Mouse (Mus musculus): ENCODE measurements around the gene Nos2. TPM values are rescaled to one million over a fixed set of nuclear protein-coding genes. Genes with fewer than 3 reads are reported as not detected.

The Nos2 gene
- total RNA-seq, 2 experiments from 2014 or later = not detected

DNA sequence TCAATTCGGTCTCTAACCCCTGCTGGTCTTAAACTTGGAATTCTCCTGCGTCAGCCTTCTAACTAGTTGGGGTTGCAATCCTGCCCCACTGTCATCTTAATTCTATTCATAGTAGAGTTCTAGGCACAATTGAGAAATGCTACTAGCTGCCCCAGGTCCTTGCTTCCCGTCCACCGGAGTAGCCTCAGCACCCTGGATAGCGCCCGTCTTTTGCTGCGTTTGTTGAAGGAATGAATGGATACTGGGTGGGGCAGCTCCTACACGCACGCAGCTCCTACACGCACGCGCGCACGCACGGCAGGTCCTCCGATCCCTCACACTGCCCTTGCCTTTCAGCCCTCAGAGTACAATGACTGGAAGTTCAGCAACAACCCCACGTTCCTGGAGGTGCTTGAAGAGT, 31.9 kb downstream of the Nos2 start:
- ATAC-seq (replicated peaks; ENCODE audit: low FRiP score, poor library complexity, severe bottlenecking) = no peak

DNA sequence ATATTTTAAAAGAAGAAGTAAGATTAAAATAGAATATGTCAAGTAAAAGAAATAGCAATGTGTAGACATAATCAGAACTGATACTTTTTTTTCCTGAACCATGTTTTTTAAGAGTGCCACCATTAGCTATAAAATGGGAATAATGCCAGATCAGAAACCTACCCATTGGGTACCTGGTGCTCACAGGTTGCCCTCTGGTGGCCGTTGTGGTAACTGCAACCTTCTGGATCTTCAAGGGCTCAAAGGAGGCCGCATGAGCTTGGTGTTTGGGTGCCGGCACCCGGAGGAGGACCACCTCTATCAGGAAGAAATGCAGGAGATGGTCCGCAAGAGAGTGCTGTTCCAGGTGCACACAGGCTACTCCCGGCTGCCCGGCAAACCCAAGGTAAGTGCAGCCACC, 35.7 kb downstream of the Nos2 start:
- ATAC-seq (replicated peaks; ENCODE audit: low FRiP score, poor library complexity, severe bottlenecking) = 0 out of 2 replicates have a peak, but pooled peaks have one; percentile 51

DNA sequence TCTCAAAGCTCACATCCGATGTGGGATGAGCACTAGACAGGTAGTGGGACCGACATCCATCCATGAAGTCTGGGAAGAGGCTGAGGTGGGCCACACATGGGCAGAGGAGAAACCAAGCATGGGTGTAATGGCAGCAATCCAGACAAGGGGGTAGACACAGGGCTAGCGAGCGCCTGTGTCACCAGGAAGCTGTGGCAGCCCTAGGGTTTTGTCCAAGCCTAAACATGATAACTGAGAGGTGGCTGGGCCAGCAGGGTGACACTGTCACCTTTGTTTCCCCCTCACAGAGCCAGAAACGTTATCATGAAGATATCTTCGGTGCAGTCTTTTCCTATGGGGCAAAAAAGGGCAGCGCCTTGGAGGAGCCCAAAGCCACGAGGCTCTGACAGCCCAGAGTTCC, 38.8 kb downstream of the Nos2 start:
- ATAC-seq (replicated peaks; ENCODE audit: low FRiP score, poor library complexity, severe bottlenecking) = no peak

DNA sequence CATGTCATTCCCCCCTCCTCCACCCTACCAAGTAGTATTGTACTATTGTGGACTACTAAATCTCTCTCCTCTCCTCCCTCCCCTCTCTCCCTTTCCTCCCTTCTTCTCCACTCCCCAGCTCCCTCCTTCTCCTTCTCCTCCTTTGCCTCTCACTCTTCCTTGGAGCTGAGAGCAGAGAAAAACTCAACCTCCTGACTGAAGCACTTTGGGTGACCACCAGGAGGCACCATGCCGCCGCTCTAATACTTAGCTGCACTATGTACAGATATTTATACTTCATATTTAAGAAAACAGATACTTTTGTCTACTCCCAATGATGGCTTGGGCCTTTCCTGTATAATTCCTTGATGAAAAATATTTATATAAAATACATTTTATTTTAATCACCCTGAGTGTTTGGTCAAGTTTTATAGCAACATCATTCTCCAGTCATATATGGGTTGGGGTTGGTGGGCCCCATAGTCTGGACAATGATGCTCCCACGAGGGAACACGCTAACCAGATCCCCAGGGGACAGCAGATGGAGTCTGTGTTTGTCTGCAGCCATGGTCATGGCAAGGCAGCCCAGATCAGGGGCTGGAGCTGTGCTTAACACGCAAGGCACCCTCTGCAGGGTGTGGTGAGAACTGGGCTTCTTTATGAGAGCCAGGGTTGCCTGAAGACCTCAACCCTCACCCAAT, 39.4 kb downstream of the Nos2 start:
- ATAC-seq (replicated peaks; ENCODE audit: low FRiP score, poor library complexity, severe bottlenecking) = no peak

- no peak for ATAC-seq (replicated peaks; ENCODE audit: low FRiP score, poor library complexity, severe bottlenecking)
These were observed 40.6 kb downstream of the Nos2 start for GRCm38 (mm10) chr11:78961221-78961620.

- peak; percentile 60; the same call in 1 of the 2 replicates for ATAC-seq (replicated peaks; ENCODE audit: low FRiP score, poor library complexity, severe bottlenecking)
These were observed 46.8 kb downstream of the Nos2 start for GRCm38 (mm10) chr11:78967371-78967770.

- ATAC-seq (replicated peaks; ENCODE audit: low FRiP score, poor library complexity, severe bottlenecking) = no peak
These were observed 47.5 kb downstream of the Nos2 start for GRCm38 (mm10) chr11:78968121-78968520.

DNA sequence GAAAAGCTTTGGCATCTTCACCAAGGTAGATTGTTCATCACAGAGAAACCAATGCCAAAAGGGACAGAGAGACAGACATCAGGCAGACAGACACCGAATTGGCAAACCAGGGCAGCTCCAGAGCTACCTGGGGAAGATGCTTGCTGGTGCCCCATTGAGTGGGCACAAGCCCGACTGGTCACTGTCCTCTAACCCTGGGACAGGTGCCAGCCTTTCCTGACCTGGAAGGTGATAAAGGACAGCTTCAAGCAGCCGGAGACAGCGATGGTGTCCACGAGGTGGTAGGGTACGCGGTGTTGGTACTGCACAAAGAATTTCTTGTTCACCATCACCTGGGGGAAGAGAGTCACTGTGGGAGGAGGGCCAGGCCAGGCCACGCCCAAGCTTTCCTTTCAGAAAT, 50.5 kb downstream of the Nos2 start:
- ATAC-seq (replicated peaks; ENCODE audit: low FRiP score, poor library complexity, severe bottlenecking) = no peak

- ATAC-seq (replicated peaks; ENCODE audit: low FRiP score, poor library complexity, severe bottlenecking) = no peak
These were observed 51.2 kb downstream of the Nos2 start for GRCm38 (mm10) chr11:78971746-78972145.

GRCm38 (mm10) chr11:78972328-78972727, 51.7 kb downstream of the Nos2 start:
- no peak for ATAC-seq (replicated peaks; ENCODE audit: low FRiP score, poor library complexity, severe bottlenecking)

GRCm38 (mm10) chr11:78972811-78973351, 52.3 kb downstream of the Nos2 start:
- no peak for ATAC-seq (replicated peaks; ENCODE audit: low FRiP score, poor library complexity, severe bottlenecking)

GRCm38 (mm10) chr11:78973381-78974150, 53.0 kb downstream of the Nos2 start:
- no peak for ATAC-seq (replicated peaks; ENCODE audit: low FRiP score, poor library complexity, severe bottlenecking)

GRCm38 (mm10) chr11:78976731-78977510, 56.3 kb downstream of the Nos2 start:
- ATAC-seq (replicated peaks; ENCODE audit: low FRiP score, poor library complexity, severe bottlenecking) = no peak

DNA sequence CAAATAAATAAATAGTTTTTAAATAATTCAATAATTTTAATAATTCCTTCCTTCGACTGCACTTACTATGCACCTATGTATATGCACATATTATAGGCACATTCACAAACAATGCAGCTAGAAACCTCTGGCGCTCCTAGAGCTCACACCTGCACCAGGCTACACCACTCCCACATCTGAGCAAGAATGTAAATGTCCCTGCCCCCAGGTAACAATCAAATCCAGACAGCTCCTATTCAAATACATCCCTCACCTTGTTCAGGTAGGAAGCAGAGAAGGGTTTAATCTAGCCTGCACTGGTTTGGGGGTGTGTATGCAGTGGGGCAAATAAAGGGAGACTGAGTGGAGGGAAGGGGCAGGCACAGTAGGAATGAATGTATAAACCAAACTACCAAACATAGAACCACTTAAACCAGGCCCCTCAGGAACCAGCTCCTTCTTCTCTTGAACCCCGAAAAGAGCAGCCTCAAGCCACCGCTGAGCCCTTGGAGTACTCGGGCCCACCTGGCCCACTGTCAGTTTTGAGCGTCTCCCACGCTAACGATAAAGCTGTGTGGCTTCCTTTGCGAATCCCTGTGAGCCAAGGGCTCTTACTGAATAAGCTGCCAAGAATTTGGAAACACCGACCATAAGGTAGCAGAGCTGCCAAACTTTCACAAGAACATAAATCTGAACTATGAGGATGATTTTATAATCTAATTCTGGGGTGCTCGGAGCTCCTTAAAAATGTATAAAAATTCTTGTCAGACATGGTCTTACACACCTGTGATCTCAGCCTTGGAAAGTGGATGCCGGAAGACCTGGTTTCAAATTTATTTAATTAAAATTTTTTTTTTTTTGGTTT, 57.8 kb downstream of the Nos2 start:
- no peak for ATAC-seq (replicated peaks; ENCODE audit: low FRiP score, poor library complexity, severe bottlenecking)

- ATAC-seq (replicated peaks; ENCODE audit: low FRiP score, poor library complexity, severe bottlenecking) = peak; percentile 41
These were observed 59.6 kb downstream of the Nos2 start for GRCm38 (mm10) chr11:78980083-78980634.

DNA sequence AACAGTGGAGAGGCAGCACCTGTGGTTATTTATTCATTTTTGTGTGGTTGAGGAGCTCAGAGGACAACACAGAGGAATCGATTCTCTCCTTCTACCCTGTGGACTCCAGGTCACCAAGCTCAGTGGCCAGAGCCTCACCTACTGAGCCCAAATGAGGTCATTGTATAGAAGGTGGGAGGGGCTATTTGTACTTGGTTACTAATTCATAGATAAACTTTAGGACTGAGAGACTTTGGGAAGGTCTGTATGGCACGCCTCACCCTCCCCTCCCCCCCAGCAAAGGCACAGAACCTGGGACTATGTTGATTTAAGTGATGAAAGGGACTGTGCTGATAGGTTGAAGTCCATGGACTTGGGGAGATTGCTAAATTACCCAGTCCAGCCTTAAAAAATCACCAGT, 61.5 kb downstream of the Nos2 start:
- ATAC-seq (replicated peaks; ENCODE audit: low FRiP score, poor library complexity, severe bottlenecking) = no peak

- 0 out of 2 replicates have a peak, but pooled peaks have one; percentile 21 for ATAC-seq (replicated peaks; ENCODE audit: low FRiP score, poor library complexity, severe bottlenecking)
These were observed 62.1 kb downstream of the Nos2 start for GRCm38 (mm10) chr11:78982513-78983291.

DNA sequence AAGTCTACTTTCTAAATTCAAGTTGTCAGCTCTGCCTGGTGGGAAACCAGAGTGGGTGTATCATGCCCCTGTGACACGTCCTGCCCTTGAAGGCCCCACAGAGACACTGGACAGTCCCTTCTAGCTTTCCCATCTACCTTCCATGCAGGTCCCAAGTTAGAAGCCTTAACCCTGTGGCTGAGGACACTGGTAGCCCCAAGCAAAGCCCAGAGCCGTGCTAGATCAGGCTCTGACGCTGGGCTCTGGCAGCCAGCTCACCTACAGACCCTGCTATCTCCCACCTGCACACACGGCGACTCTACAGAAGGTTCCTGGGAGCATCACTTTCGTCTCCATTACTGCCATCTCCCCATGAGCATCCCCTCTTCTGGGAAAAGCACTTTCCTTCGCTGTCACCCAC, 63.0 kb downstream of the Nos2 start:
- ATAC-seq (replicated peaks; ENCODE audit: low FRiP score, poor library complexity, severe bottlenecking) = 0 out of 2 replicates have a peak, but pooled peaks have one; percentile 18
